Mouse (Mus musculus) lung, embryonic 16.5 days (tissue): Measurements from ENCODE around the gene Cdyl. TPM values are rescaled to one million over a fixed set of nuclear protein-coding genes. Genes with fewer than 3 reads are reported as not detected.
A peak's percentile ranks its signal among the peaks of the same experiment; 100 is the strongest.

Experiments
- ATAC-seq: fragments of 200-750 bp; cut with Nextera tagmentation; 2 replicates; pipeline ENCODE4 v1.8.0; 2017; ENCODE audit warnings: low read depth, mild to moderate bottlenecking, moderate library complexity
- H3K27ac ChIP-seq: fragments of 300-500 bp; sonication (generic); 2 replicates; pipeline ENCODE4 v1.5.1; 2014; ENCODE audit warnings: mild to moderate bottlenecking, control low read depth, low read length
- H3K27me3 ChIP-seq: fragments of 300-500 bp; sonication (generic); 2 replicates; pipeline ENCODE4 v1.6.1; 2014; ENCODE audit warnings: low read depth, low read length, mixed read lengths; ENCODE audit not compliant: control insufficient read depth, insufficient read depth
- H3K36me3 ChIP-seq: fragments of 300-500 bp; sonication (generic); 2 replicates; pipeline ENCODE4 v1.6.1; 2014; ENCODE audit warnings: low read length; ENCODE audit not compliant: control insufficient read depth, insufficient read depth
- H3K4me1 ChIP-seq: fragments of 300-500 bp; sonication (generic); replicated peaks from 2 replicates; pipeline ENCODE4 v1.6.1; 2014; ENCODE audit warnings: low read length, mixed read lengths; ENCODE audit not compliant: control insufficient read depth, insufficient read depth
- H3K4me2 ChIP-seq: fragments of 300-500 bp; sonication (generic); 2 replicates; pipeline ENCODE4 v1.6.1; 2014; ENCODE audit warnings: low read depth, low read length, control low read depth
- H3K4me3 ChIP-seq: fragments of 300-500 bp; sonication (generic); 2 replicates; pipeline ENCODE4 v1.5.1; 2014; ENCODE audit warnings: mild to moderate bottlenecking, low read length, control low read depth
- H3K9ac ChIP-seq: fragments of 300-500 bp; sonication (generic); 2 replicates; pipeline ENCODE4 v1.6.1; 2014; ENCODE audit warnings: low read length, control low read depth
- H3K9me3 ChIP-seq: fragments of 300-500 bp; sonication (generic); 2 replicates; pipeline ENCODE4 v1.6.1; 2016; ENCODE audit warnings: low read length; ENCODE audit not compliant: control insufficient read depth
- whole genome bisulfite sequencing: fragments of 180-500 bp; shearing (Covaris S2); extraction: QIAGEN DNeasy Blood & Tissue Kit; methylation state at CpG from one replicate; pipeline ENCODE4 v1.1.7; 2014; 5-methylcytosine and 5-hydroxymethylcytosine counted together
- polyA plus RNA-seq: library from polyadenylated mRNA; unstranded; fragments of >200 nt; fragmentation: Nextera tagmentation; extraction: Ambion mirVana; gene quantifications from 2 replicates; pipeline ENCODE4 v1.2.1, GENCODE M21; 2015

Gene Cdyl
- polyA plus RNA-seq, 1 experiment from 2014 or later, result 7.4 TPM

DNA sequence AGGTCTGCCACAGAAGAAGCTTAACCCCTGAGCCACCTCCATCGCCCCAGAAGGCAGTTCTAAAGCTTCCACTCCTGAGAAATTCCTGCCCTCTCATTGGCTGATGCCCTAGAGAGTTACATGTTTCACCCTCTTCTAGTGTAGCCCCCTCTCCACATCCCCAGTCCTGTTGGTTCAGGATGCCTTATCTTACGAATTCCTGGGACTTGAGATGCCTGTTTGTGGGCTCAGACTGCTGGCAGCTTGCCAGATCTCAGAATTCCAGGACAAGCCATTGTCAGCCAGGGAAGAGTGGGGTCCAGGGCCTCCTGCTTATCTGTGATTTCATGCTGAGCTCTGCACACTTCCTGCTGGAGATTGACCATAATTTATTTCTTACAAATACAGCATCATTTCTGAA is 106.2 kb downstream of the Cdyl start:
- Histone ChIP-seq H3K4me2 (no peak overlapping the region), H3K4me3 (no peak overlapping the region), H3K27ac (peak overlapping the region; percentile 62), H3K36me3 (no peaks in the 10 kb centered on the region), H3K9ac (no peak overlapping the region), H3K9me3 (no peaks in the 10 kb centered on the region), H3K4me1 (peaks cover 20% of the 10 kb centered on the region), H3K27me3 (no peaks in the 10 kb centered on the region)
- WGBS, result 21% methylated on average over 2 of the region's 2 CpGs
- ATAC-seq, result peak; percentile 90

DNA sequence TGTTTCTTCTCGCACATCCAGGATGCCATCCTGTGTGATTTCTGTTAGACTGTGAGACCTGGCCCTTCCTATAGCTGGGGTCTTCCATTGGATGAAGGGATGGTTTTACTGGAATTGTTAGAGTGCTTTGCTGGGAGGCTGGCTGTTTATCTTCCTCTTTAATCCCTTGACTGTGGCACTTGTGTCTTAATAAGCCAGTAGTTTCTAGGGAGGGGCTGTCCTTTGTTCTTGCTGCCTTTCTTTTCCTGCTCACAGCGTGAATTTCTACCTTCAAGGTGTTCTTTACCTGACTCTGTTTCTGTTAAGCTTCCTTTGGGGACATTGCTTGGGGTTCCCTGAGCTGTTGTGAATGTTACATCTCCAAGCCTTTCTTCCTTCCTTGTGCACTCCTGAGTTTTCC is 110.0 kb downstream of the Cdyl start:
- no peaks in the 10 kb centered on the region for H3K36me3 ChIP-seq
- no peak overlapping the region for H3K4me3 ChIP-seq
- no peak overlapping the region; the same call in 1 of the 2 replicates for H3K27ac ChIP-seq
- H3K9me3 ChIP-seq, result no peaks in the 10 kb centered on the region
- 52% methylated on average over 2 of the region's 2 CpGs for WGBS
- ATAC-seq, result no peak
- H3K4me2 ChIP-seq, result no peak overlapping the region
- H3K9ac ChIP-seq, result no peak overlapping the region
- peaks cover 24% of the 10 kb centered on the region for H3K4me1 ChIP-seq
- no peaks in the 10 kb centered on the region for H3K27me3 ChIP-seq

DNA sequence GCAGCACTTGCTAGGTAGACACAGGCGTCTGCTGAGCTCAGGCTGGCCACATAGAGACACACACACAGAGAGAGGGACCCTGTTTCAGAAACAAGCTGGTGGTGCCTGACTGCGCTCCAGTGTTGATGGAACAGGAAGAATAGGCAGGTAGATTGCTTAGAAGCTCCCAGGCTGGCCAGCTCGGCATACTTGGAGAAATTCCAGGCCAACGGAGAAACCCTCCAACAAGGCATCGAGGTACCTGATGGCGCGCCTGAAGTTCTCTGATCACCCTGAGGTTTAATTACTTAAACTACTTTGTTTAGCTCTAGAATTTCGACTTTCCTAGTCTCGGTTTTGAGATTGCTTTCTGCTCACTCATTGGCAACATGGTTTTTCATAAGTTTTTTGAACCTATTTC is 110.8 kb downstream of the Cdyl start:
- no peak for ATAC-seq
- Histone ChIP-seq H3K36me3 (no peaks in the 10 kb centered on the region), H3K27me3 (no peaks in the 10 kb centered on the region), H3K4me3 (no peak overlapping the region), H3K9me3 (no peaks in the 10 kb centered on the region), H3K9ac (no peak overlapping the region), H3K4me2 (no peak overlapping the region), H3K27ac (no peak overlapping the region), H3K4me1 (peaks cover 19% of the 10 kb centered on the region)
- 66% methylated on average over 9 of the region's 9 CpGs for WGBS

DNA sequence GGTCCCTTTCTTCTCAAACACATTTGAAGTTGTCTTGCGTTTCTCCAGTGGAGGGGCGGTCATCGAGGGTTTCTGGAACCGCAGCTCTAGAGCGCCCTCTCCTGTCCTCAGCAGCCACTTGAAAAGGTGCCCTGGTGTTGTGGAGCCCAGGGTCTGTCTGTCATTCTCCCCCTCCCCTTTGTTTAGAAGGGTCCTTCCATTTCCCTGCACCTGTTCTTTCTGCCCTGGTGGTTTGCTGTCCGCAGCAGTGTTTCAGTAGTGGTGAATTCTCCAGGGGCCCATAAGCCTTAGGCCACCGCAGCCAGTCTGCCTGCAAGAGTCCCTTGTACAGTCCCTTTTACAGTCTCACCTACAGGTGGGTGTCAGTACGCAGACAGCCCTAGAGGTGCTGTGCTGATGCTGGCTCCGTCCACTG is 112.3 kb downstream of the Cdyl start:
- H3K27ac ChIP-seq, result no peak overlapping the region
- WGBS, result 67% methylated on average over 9 of the region's 9 CpGs
- peaks cover 8% of the 10 kb centered on the region for H3K4me1 ChIP-seq
- H3K4me2 ChIP-seq, result no peak overlapping the region
- ATAC-seq, result no peak
- H3K27me3 ChIP-seq, result no peaks in the 10 kb centered on the region
- H3K4me3 ChIP-seq, result no peak overlapping the region
- H3K9me3 ChIP-seq, result no peaks in the 10 kb centered on the region
- H3K9ac ChIP-seq, result no peak overlapping the region
- H3K36me3 ChIP-seq, result no peaks in the 10 kb centered on the region

DNA sequence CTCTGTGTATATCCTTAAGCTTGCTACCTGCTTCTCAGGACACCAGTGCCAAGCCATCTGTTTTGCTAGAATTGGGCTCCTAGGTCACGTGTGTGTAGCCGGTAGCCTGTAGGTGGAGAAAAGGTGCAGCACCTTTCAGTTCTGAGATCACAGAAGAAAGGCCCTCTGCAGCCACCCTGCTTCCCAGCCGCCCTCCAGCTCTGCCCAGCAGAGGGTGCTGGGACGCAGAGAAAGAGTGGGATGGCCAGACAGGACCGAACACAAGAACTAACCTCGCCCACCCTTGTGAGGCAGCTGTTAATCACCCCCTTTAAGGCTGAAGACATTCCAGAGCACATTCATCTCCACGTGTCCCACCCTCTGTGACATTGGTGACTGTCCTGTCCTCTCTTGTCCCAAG is 114.1 kb downstream of the Cdyl start:
- no peaks in the 10 kb centered on the region for H3K9me3 ChIP-seq
- ATAC-seq, result no peak
- WGBS, result 51% methylated on average over 7 of the region's 7 CpGs
- no peaks in the 10 kb centered on the region for H3K27me3 ChIP-seq
- H3K4me3 ChIP-seq, result no peak overlapping the region
- H3K4me2 ChIP-seq, result no peak overlapping the region
- H3K27ac ChIP-seq, result no peak overlapping the region
- H3K36me3 ChIP-seq, result no peaks in the 10 kb centered on the region
- H3K9ac ChIP-seq, result no peak overlapping the region
- peaks cover 8% of the 10 kb centered on the region for H3K4me1 ChIP-seq

DNA sequence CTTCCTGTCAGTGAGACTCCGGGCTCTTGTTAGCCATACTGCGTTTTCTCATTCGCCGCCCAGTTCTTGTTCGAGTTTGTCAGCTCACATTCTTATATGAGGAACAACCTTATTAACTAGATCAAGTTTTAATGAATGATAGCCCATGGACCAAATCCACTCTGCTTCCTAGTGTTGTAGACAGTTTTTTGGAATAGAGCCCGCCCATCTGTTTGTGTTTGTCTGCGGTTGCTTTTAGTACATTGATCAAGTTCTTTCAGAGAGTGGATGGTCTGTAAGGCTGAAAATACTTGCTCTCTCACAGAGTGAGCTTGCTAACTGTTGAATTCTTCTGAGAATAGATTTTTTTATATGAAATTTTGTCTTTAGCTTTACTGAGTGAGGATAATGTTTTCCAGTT is 116.5 kb downstream of the Cdyl start:
- Histone ChIP-seq H3K27ac (no peak overlapping the region), H3K4me2 (no peak overlapping the region), H3K27me3 (no peaks in the 10 kb centered on the region), H3K4me3 (no peak overlapping the region), H3K9ac (no peak overlapping the region), H3K36me3 (no peaks in the 10 kb centered on the region), H3K4me1 (peaks cover 2% of the 10 kb centered on the region), H3K9me3 (no peaks in the 10 kb centered on the region)
- 79% methylated on average over 7 of the region's 7 CpGs for WGBS
- no peak for ATAC-seq

DNA sequence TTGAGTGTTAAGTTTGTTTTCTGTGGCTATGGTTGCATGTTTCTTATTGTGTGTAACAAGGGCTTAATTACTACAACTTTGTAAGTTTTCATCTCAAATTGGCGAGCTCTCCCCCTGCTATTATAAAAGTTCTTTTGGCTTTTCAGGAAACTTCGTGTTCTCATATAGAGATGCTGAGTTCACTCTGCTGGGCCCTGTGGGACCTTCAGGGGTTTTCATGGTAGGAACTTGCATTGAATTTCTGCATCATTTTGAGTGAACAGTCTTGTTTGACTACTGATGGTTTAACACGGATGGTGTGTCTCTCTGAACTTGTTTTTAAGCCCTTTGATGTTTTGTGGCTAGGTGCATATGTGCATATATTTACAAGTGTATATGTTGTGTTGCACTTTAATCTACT is 121.1 kb downstream of the Cdyl start:
- no peak for ATAC-seq
- no peak overlapping the region for H3K4me2 ChIP-seq
- peaks cover 7% of the 10 kb centered on the region for H3K4me1 ChIP-seq
- no peak overlapping the region for H3K4me3 ChIP-seq
- no peaks in the 10 kb centered on the region for H3K27me3 ChIP-seq
- no peak overlapping the region for H3K27ac ChIP-seq
- H3K9me3 ChIP-seq, result no peaks in the 10 kb centered on the region
- no peaks in the 10 kb centered on the region for H3K36me3 ChIP-seq
- no peak overlapping the region for H3K9ac ChIP-seq
- 81% methylated on average over 3 of the region's 3 CpGs for WGBS

DNA sequence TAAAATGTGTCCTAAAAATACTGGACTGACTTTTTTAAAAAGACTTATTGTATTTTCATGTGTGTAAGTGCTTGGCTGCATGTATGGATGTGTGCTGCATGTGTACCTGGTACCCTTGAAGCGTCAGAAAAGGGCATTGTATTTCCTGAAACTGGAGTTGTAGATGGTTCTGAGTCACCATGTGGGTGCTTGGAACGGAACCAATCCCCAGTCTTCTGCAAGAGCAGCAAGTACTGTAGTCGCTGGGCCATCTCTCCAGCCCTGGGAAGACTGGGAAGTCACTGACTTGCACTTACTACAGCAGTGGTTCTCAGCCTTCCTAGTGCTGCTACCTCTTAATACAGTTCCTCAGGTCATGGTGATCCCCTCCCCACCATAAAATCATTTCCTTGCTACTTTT is 122.1 kb downstream of the Cdyl start:
- H3K27me3 ChIP-seq, result no peaks in the 10 kb centered on the region
- WGBS, result 59% methylated on average over 3 of the region's 3 CpGs
- H3K27ac ChIP-seq, result no peak overlapping the region
- H3K4me3 ChIP-seq, result no peak overlapping the region
- peaks cover 7% of the 10 kb centered on the region for H3K4me1 ChIP-seq
- no peaks in the 10 kb centered on the region for H3K36me3 ChIP-seq
- ATAC-seq, result no peak
- no peak overlapping the region for H3K9ac ChIP-seq
- no peaks in the 10 kb centered on the region for H3K9me3 ChIP-seq
- no peak overlapping the region for H3K4me2 ChIP-seq

DNA sequence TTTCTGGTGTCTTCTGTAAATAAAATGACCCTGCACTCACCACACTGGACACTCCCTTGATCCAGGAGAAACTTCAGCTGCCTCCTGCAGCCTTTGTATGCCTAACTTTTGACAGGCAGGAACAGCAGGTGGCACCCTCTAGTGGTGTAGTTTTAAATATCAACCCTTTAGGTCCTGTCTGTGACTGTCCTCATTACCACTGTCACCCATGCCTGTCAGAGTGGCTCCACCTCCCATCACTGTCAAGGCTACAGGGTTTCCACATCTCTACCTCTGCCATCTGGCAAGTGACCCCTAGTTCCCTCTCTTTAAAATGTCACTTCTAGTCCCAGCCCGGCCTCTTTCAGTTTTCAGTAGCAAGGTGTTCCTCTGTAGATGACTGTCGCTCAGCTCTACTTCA is 123.3 kb downstream of the Cdyl start:
- no peak overlapping the region for H3K4me3 ChIP-seq
- H3K9me3 ChIP-seq, result no peaks in the 10 kb centered on the region
- H3K4me1 ChIP-seq, result peaks cover 7% of the 10 kb centered on the region
- no peaks in the 10 kb centered on the region for H3K36me3 ChIP-seq
- H3K27me3 ChIP-seq, result no peaks in the 10 kb centered on the region
- no peak overlapping the region for H3K9ac ChIP-seq
- no peak overlapping the region for H3K27ac ChIP-seq
- WGBS, result 74% methylated on average over 2 of the region's 2 CpGs
- no peak overlapping the region for H3K4me2 ChIP-seq
- ATAC-seq, result peak; percentile 67

DNA sequence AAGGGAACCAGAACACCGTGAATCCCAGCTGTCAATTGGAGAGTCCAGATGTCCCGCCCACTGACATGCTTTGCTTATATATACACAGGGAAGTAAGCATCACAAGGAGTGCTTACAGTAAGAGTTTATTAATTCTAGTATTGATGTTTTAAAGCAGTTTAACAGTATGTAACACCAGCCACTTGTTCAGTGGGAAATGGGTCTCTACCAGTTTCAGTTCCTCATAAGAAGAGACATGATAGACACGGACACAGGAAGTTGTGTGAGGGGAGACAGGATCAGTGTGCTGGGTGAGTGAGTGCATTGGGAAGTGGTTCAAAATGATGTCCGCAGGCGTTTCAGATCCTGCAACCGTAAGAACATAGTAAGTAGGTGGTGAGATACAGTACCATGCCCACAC is 123.9 kb downstream of the Cdyl start:
- Histone ChIP-seq H3K4me2 (no peak overlapping the region), H3K36me3 (no peaks in the 10 kb centered on the region), H3K4me3 (no peak overlapping the region), H3K9ac (no peak overlapping the region), H3K27me3 (no peaks in the 10 kb centered on the region), H3K4me1 (peaks cover 7% of the 10 kb centered on the region), H3K9me3 (no peaks in the 10 kb centered on the region), H3K27ac (no peak overlapping the region)
- no peak for ATAC-seq
- 67% methylated on average over 6 of the region's 6 CpGs for WGBS
